Mouse (Mus musculus): ENCODE data around the gene Lrp8. TPM values are rescaled to one million over a fixed set of nuclear protein-coding genes. Genes with fewer than 3 reads are reported as not detected.

Lrp8 gene
- total and polyA plus RNA-seq, 3 experiments, result 6.4 to 21.1 (median 14.2) TPM

- H3K27me3 ChIP-seq (replicated peaks), result no peaks in the 10 kb centered on the region
- H3K79me2 ChIP-seq (replicated peaks; ENCODE audit: control insufficient read depth, extremely low read depth, insufficient read depth, poor library complexity, severe bottlenecking), result no peaks in the 10 kb centered on the region
- H3K4me1 ChIP-seq (ENCODE audit: control insufficient read depth in 1 of 2, insufficient read depth in 2 of 2), result peaks cover 0 to 22% of the 10 kb centered on the region in 2 experiments; a peak in 2 of 4 replicates
- in situ Hi-C loops (cut with MboI; ENCODE audit: low pct_ligation_motif_present, low pct_unique_long_range_greater_than_20kb, low sequenced_read_pairs) (loop anchor here (25.0 kb wide), 1 partner anchor 424 kb away; no protein-coding TSS in a partner anchor), dilution Hi-C loops (cut with MboI; ENCODE audit: extremely low pct_ligation_motif_present, extremely low pct_unique_long_range_greater_than_20kb, low sequenced_read_pairs) (no loop called here)
- H3K4me3 ChIP-seq (replicated peaks in 1 of 3; ENCODE audit: low read depth in 2 of 3, low read length in 2 of 3, poor library complexity in 1 of 3), result no peak overlapping the region
- TF ChIP-seq POLR2AphosphoS2 (IDR thresholded peaks at IDR 0.05; ENCODE audit: low read depth, low read length) (no peak), GABPA (IDR thresholded peaks at IDR 0.05; ENCODE audit: insufficient replicate concordance, low read depth, low read length) (no peak), MAZ (IDR thresholded peaks at IDR 0.05; ENCODE audit: low read depth, low read length) (no peak), MXI1 (IDR thresholded peaks at IDR 0.05; ENCODE audit: low read depth, low read length) (no peak), ETS1 (conservative IDR thresholded peaks at IDR 0.05; ENCODE audit: low read depth, low read length) (no peak), POLR2A (IDR thresholded peaks at IDR 0.05; ENCODE audit: low read depth, low read length) (no peak), ZC3H11A (IDR thresholded peaks at IDR 0.05; ENCODE audit: low read depth, low read length) (no peak), JUN (IDR thresholded peaks at IDR 0.05; ENCODE audit: insufficient read depth, low read depth, low read length) (no peak), HCFC1 (IDR thresholded peaks at IDR 0.05; ENCODE audit: low read depth, low read length) (no peak), MYC (IDR thresholded peaks at IDR 0.05; ENCODE audit: low read depth, low read length) (no peak), CHD2 (IDR thresholded peaks at IDR 0.05; ENCODE audit: low read length) (no peak), EP300 (IDR thresholded peaks at IDR 0.05; ENCODE audit: low read length) (no peak)
- H3K9me3 ChIP-seq (replicated peaks; ENCODE audit: low read length), result no peaks in the 10 kb centered on the region
- H3K36me3 ChIP-seq (replicated peaks in 1 of 2; ENCODE audit: control insufficient read depth in 1 of 2, insufficient read depth in 1 of 2, low read length in 1 of 2), result peaks cover 5 to 78% of the 10 kb centered on the region in 2 experiments
- H3K27ac ChIP-seq (ENCODE audit: insufficient read depth, low read depth), result no peak overlapping the region
- H3K9ac ChIP-seq (ENCODE audit: insufficient read depth, low read depth), result no peak overlapping the region
- DNase-seq (ENCODE audit: extremely low read depth), result no peak
- H3K4me2 ChIP-seq (ENCODE audit: insufficient read depth, low read depth, poor library complexity, severe bottlenecking), result no peak overlapping the region
These were observed 34.7 kb downstream of the Lrp8 start for GRCm38 (mm10) chr4:107836758-107837157.

GRCm38 (mm10) chr4:107837910-107838309, 35.8 kb downstream of the Lrp8 start:
- TF ChIP-seq RCOR1 (conservative IDR thresholded peaks at IDR 0.05; ENCODE audit: low read depth, low read length), result no peak
- TF ChIP-seq ZMIZ1 (IDR thresholded peaks at IDR 0.05; ENCODE audit: low read depth, low read length), result no peak
- no peak for TF ChIP-seq IRF4 (IDR thresholded peaks at IDR 0.05; ENCODE audit: low read depth, low read length)
- no peak for TF ChIP-seq RAD21 (IDR thresholded peaks at IDR 0.05; ENCODE audit: low read depth, low read length)
- TF ChIP-seq TBP (conservative IDR thresholded peaks at IDR 0.05; ENCODE audit: low read depth, low read length), result no peak
- no peak for TF ChIP-seq MXI1 (IDR thresholded peaks at IDR 0.05; ENCODE audit: low read depth, low read length)
- no peak for TF ChIP-seq SIN3A (IDR thresholded peaks at IDR 0.05; ENCODE audit: low read length)
- no peak for TF ChIP-seq ZC3H11A (IDR thresholded peaks at IDR 0.05; ENCODE audit: low read depth, low read length)
- no peak for TF ChIP-seq MAZ (IDR thresholded peaks at IDR 0.05; ENCODE audit: low read depth, low read length)
- TF ChIP-seq ETS1 (conservative IDR thresholded peaks at IDR 0.05; ENCODE audit: low read depth, low read length), result no peak
- no peak for TF ChIP-seq EP300 (IDR thresholded peaks at IDR 0.05; ENCODE audit: low read length)
- TF ChIP-seq HCFC1 (IDR thresholded peaks at IDR 0.05; ENCODE audit: low read depth, low read length), result no peak
- TF ChIP-seq NRF1 (IDR thresholded peaks at IDR 0.05; ENCODE audit: low read depth, low read length), result no peak
- no peak for TF ChIP-seq ZKSCAN1 (IDR thresholded peaks at IDR 0.05; ENCODE audit: borderline replicate concordance, low read depth, low read length)
- TF ChIP-seq TCF12 (IDR thresholded peaks at IDR 0.05; ENCODE audit: low read depth, low read length), result no peak
- TF ChIP-seq ZNF384 (IDR thresholded peaks at IDR 0.05; ENCODE audit: low read depth, low read length), result no peak
- no peak for TF ChIP-seq CHD2 (IDR thresholded peaks at IDR 0.05; ENCODE audit: low read length)
- no peak for TF ChIP-seq USF1 (IDR thresholded peaks at IDR 0.05; ENCODE audit: low read depth, low read length)
- no peak for TF ChIP-seq POLR2AphosphoS2 (IDR thresholded peaks at IDR 0.05; ENCODE audit: low read depth, low read length)
- no peak for TF ChIP-seq BHLHE40 (IDR thresholded peaks at IDR 0.05; ENCODE audit: low read depth, low read length)
- no peak for DNase-seq (ENCODE audit: extremely low read depth)
- dilution Hi-C loops (cut with MboI; ENCODE audit: extremely low pct_ligation_motif_present, extremely low pct_unique_long_range_greater_than_20kb, low sequenced_read_pairs), result no loop called here
- no peaks in the 10 kb centered on the region for H3K9me3 ChIP-seq (replicated peaks; ENCODE audit: low read length)
- no peak overlapping the region for H3K9ac ChIP-seq (ENCODE audit: insufficient read depth, low read depth)
- H3K27me3 ChIP-seq (replicated peaks), result no peaks in the 10 kb centered on the region
- in situ Hi-C loops (cut with MboI; ENCODE audit: low pct_ligation_motif_present, low pct_unique_long_range_greater_than_20kb, low sequenced_read_pairs), result loop anchor here (25.0 kb wide), 1 partner anchor 426 kb away; no protein-coding TSS in a partner anchor
- H3K4me2 ChIP-seq (ENCODE audit: insufficient read depth, low read depth, poor library complexity, severe bottlenecking), result no peak overlapping the region
- H3K27ac ChIP-seq (ENCODE audit: insufficient read depth, low read depth), result no peak overlapping the region
- no peaks in the 10 kb centered on the region for H3K79me2 ChIP-seq (replicated peaks; ENCODE audit: control insufficient read depth, extremely low read depth, insufficient read depth, poor library complexity, severe bottlenecking)
- H3K4me3 ChIP-seq (replicated peaks in 1 of 3; ENCODE audit: low read depth in 2 of 3, low read length in 2 of 3, poor library complexity in 1 of 3), result no peak overlapping the region
- H3K36me3 ChIP-seq (replicated peaks in 1 of 2; ENCODE audit: control insufficient read depth in 1 of 2, insufficient read depth in 1 of 2, low read length in 1 of 2), result peaks cover 5 to 81% of the 10 kb centered on the region in 2 experiments
- peaks cover 0 to 22% of the 10 kb centered on the region in 2 experiments; a peak in 2 of 4 replicates for H3K4me1 ChIP-seq (ENCODE audit: control insufficient read depth in 1 of 2, insufficient read depth in 2 of 2)
